Mouse (Mus musculus) heart, adult 2 months (tissue): ENCODE measurements around the gene Ano10.

Experiments
- CTCF ChIP-seq: fragments of 200-600 bp; IDR thresholded peaks from 2 replicates; pipeline ENCODE4 v1.8.1; 2022; ENCODE audit warnings: antibody characterized with exemption, mild to moderate bottlenecking, moderate library complexity
- EP300 ChIP-seq: fragments of 200-500 bp; IDR thresholded peaks from 2 replicates; pipeline ENCODE4 v1.6.1; 2011; ENCODE audit warnings: low read depth, low read length, control low read depth; ENCODE audit not compliant: insufficient read depth

- TF ChIP-seq CTCF (no peak), EP300 (no peak)
These were observed 85.9 kb downstream of the Ano10 start for GRCm38 (mm10) chr9:122208311-122208710.
